Mouse (Mus musculus) layer of hippocampus, adult 9-11 months (tissue): Measurements from ENCODE around the gene Ube2d1.
A peak's percentile ranks its signal among the peaks of the same experiment; 100 is the strongest.

Experiments used
- DNase-seq: peaks from one replicate; pipeline ENCODE4 v3.0.0; 2022

Ube2d1 gene

DNA sequence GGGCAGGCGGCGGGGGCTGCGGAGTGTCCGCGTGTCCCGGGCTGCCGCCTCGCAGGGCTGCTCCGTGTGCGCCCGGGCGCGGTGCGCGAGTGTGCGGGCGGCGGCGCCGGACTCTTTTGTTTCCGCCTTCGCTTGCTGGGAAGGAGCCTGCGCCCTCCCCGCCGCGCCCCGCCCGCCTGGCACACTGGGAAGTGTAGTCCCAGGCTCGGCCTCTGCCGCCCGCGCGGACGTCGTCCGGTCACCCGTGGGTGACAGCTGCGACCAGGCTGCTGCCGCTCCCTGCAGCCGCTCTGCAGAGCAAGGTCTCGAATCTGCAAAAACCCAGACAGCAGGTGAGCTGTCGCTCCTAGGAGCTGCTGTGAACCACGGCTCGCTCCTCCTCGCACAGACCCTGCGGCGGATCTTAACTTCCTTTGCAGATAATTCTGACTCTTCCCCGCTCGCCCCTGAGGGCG lies at the start of gene Ube2d1:
Ube2d1 (minus strand) TSS at position 137 of the 455 bp plus-strand sequence.
- DNase-seq, result peak; percentile 90

DNA sequence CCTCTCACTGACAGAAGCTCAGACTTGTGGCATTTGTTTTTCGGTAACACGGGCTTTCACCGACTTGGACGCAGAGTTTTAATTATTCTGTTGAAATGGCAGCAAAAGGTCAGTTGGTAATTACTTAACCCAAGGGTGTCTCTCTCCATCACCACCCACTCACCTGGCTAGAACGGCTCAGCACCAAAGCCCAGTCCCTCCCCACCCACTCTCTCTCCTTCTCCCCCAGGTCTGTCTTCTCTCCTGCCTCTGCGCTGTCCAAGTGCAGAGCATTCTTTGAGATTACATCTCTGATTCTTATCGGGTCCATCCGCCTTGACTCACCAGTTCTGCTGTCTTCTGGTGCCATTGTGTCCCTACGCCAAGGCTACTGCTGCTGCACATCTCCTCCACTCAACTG lies 47.8 kb upstream of the Ube2d1 start:
- no peak for DNase-seq

DNA sequence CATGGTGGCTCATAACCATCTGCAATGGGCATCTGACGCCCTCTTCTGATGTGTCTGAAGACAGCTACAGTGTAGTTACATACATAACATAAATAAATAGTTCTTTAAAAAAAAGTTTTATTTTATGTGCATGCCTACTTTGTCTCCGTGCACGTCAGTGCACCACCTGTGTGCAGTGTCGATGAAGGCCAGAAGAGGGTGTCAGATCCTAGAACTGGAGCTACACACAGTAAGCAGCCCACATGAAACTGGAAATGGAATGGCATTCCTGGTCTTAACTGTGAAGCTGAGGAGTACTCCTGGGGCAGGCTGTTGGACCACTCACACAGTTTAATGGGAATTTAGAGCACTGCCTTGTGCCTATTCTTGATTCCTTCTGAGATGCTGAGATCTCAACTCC lies 47.3 kb upstream of the Ube2d1 start:
- no peak for DNase-seq

GRCm38 (mm10) chr10:71331908-71332307 lies 46.8 kb upstream of the Ube2d1 start:
- no peak for DNase-seq

- DNase-seq, result no peak
These were observed 45.0 kb upstream of the Ube2d1 start for GRCm38 (mm10) chr10:71330070-71330469.

DNA sequence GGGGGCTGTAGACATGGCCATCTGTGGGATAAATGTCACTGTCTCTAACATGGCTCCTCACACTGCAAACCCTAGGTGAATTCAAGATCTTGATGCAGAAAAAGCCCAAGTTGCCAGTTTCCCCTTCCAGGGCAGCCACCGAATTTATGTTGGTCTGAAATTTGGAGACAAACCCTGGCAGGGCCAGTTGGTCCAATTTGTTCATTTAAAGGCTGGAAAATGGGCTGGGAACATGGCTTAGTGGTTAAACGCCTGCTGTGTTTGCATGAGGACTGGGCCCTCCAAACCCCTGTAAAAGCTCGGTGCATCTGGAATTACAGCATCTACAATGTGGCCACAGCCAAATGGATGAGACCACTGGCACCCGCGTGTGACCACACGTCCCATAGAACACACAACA lies 44.2 kb upstream of the Ube2d1 start:
- DNase-seq, result no peak

DNA sequence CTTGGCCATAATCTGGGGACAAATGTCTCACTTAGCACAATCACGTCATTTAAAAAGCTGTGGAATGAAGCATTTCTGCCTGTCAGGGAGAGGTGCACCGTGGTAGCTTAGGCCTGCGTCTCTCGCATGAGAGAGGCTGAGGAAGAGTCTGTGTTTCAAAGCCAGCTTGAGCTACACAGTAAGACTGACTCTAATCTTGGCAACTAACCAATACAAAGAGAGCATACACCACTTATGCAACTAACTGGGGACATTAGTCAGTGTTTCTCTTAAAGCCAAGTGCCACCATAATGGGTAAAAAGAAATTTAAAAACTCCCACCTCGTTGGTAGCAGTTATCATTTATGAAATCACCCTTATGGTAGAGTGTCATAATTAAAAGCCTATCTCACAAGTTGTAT lies 43.8 kb upstream of the Ube2d1 start:
- no peak for DNase-seq

DNA sequence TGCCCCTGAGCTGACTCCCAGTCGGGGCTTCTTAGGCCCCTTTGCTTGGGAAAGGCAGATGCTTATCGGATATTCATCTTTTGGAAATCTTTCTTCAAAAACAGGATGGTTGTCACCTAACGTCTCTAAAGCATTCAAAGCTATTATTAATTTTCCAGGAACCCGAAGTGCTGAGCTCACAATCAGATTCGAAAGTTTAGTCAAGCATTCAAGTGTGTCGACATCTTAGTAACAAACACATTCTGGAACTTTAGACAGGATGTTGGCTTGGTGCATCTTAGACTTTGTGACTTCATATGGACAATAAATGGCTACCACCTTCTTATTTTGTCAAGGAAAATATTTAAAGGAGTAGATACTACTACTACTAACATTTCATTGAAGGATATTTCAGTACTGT lies 43.3 kb upstream of the Ube2d1 start:
- DNase-seq, result no peak

- DNase-seq, result no peak
These were observed 42.3 kb upstream of the Ube2d1 start for GRCm38 (mm10) chr10:71327386-71327785.

- no peak for DNase-seq
These were observed 41.7 kb upstream of the Ube2d1 start for GRCm38 (mm10) chr10:71326789-71327188.

GRCm38 (mm10) chr10:71326123-71326522 lies 41.1 kb upstream of the Ube2d1 start:
- DNase-seq, result no peak

GRCm38 (mm10) chr10:71323669-71324068 lies 38.6 kb upstream of the Ube2d1 start:
- DNase-seq, result no peak

GRCm38 (mm10) chr10:71316497-71316896 lies 31.4 kb upstream of the Ube2d1 start:
- DNase-seq, result no peak

DNA sequence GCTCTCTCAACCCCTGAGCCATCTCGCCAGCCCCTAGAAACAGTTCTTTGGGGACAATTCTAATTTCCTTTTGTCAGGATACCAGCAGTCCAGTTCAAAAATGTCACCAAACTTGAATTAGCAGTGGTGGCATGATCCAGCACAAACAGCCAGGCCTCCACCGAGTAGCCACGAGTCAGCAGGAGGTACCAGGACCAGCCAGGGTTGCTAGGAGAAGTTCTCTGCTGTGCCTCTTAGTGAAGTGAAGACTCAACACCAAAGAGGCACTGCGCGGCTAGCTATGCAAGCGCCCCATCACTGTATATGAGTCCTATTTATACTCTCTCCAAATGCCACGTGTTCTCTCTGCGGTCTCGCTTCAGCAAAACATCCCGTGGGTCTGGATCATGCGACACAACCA lies 31.0 kb upstream of the Ube2d1 start:
- DNase-seq, result no peak

DNA sequence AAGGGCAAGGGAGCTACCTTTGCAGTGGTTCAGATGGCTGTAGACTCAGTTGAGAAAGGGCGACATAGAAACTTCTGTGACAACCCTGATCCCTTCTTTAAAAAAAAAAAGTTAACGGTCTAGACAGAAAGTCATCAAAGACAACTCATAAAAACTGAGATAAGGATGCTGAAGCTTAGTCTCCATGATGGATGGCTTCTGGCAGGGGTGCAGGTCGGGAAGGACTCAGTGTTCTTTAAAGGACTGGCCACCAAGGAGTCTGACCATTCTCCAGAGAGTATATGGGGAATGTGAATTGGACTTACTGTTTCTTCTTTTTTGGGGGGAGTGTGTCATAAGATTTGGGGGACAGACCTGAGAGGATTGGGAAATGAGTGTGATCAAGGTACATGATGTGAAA lies 29.5 kb upstream of the Ube2d1 start:
- no peak for DNase-seq

- DNase-seq, result no peak
These were observed 25.2 kb upstream of the Ube2d1 start for GRCm38 (mm10) chr10:71310288-71310687.

DNA sequence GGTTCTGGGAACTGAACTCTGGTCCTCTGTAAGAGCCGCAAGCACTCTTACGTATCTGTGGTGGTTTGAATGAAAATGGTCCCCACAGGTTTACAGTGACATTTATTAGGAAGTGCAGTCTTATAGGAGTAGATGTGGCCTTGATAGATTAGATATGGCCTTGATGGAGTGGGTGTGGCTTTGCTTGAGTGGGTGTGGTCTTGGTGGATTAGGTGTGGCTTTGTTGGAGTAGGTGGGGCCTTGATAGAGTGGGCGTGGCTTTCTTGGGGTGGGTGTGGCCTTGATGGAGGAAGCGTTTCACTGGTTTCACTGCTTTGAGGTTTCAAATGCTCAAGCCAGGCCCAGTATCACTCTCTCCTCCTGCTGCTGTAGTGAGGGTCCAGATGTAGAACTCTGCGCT lies 23.1 kb upstream of the Ube2d1 start:
- DNase-seq, result no peak

GRCm38 (mm10) chr10:71306759-71307158 lies 21.7 kb upstream of the Ube2d1 start:
- no peak for DNase-seq

DNA sequence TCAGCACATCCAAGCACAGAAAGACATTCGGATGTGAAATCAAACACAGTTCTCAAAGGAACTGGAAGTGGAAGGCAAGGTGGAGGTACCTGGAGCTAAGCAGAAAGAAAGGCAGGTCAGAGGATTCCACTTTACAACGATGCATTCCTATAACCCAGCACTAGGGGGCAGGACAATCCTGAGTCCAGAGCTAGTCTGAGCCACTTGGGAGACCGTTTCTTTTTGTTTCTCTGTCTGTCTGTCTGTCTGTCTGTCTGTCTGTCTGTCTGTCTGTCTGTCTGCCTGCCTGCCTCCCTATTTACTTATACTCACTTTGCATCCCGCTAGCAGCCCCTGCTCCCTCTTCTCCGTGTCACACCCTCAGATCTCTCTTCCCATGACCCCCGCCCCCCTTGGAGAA lies 21.1 kb upstream of the Ube2d1 start:
- no peak for DNase-seq

GRCm38 (mm10) chr10:71302490-71302889 lies 17.4 kb upstream of the Ube2d1 start:
- no peak for DNase-seq

GRCm38 (mm10) chr10:71300161-71300560 lies 15.1 kb upstream of the Ube2d1 start:
- DNase-seq, result no peak

DNA sequence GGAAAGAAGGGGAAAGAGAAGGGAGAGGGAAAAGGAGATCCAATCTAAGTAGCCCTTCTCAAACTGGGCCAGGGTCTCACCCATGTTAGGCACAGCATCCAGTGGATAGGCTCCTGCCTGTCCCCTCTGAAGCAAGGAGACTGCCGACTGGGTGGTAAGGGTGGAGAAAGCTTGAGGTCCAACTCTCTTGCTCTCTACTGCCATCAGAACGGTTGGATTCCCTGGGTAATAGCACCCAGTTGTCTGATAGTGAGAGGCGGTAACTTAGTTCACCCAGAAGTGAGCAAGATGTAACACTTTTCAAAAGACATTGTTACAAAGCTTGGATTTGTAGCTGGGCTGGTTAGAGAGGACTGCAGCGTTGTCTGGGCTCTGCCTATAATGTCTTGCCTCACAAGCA lies 8.2 kb upstream of the Ube2d1 start:
- DNase-seq, result no peak

DNA sequence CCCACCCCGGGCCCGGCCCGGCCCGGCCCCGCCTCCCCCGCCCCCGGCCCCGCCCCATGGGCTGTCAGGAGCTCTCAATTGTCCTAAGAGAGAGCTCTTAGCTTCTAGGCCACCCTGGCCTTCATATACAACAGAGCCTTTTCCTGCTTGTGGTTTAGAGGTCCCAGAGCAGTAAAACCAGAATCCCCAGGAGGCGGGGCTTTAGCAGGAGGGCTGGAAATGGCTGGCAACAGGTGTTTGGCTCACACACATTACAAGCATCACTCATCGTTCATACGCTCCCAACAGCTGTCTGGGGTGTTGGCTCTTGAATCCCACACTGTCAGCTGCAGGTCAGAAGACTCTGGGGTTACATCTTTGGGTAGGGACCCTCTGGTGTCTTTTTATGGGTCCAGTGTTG lies 7.2 kb upstream of the Ube2d1 start:
- DNase-seq, result no peak

DNA sequence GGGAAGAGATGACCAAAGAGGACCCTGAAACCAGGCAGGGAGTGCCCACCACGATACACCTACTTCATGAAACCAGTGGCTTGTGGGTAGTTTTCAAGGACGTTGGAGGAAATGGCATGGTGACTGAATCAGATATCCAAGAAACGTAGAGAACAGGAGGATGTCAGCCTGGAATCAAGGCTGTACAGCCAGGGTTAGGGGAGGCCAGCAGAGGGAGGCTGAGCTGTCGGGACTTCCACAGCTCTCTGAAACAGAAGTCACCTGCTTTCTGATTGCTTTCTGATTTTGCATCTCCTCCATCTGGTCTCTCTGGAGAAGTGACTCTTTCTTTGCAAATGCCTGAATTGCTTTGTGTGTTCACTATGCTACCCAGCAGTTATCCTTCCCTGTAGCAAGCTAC lies 6.7 kb upstream of the Ube2d1 start:
- no peak for DNase-seq

DNA sequence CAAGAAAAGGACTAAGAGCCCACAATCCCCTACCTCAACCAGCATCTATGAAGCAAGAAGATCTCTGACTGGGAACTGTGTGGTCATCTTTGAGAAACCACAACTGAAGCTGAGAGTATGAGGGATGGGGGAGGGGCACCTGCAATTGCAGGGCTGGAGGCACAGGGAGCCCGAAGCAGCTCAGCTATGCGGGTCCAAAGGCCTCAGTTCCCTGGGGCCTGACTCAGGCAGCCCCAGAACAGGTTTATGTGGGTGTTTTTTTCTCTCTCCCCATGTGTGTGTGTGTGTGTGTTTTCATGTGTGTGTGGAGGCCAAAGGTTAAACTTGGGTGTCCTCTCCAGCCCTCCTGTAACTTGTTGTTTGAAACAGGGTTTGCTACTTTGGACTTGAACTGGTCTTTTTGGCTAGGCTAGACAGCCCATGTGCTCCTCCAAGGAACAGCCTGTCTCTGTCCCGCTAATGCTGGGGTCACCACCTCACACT lies 6.2 kb upstream of the Ube2d1 start:
- DNase-seq, result no peak
